In genomic region chr13:43171020-43171710, GRCm38 (mm10) we compare ENCODE assay signal across 8 mouse cellular contexts. TPM values are rescaled to one million over a fixed set of nuclear protein-coding genes. Genes with fewer than 3 reads are reported as not detected.
DNase-seq lines count a peak whose midpoint lies in the region; ATAC-seq and TF ChIP-seq lines count a peak whose summit lies in the region.

TSS of gene Tbc1d7 (minus strand) at chr13:43171501.

- H3K36me3 ChIP-seq in embryonic facial prominence, embryonic 15.5 days: 0 out of 2 replicates have a peak, but pooled peaks cover 16% of the 10 kb centered on the region
- H3K36me3 ChIP-seq in limb, embryonic 14.5 days (ENCODE audit: control insufficient read depth, insufficient read depth, low read length): peaks cover 9% of the 10 kb centered on the region
- no peaks in the 10 kb centered on the region for H3K36me3 ChIP-seq in midbrain, postnatal 0 days (ENCODE audit: insufficient read depth, low read length)

- peak within 1 kb of the TSS; percentile 44 for H3K27ac ChIP-seq in bone marrow, adult 2 months (ENCODE audit: control insufficient read depth, insufficient read depth, low read depth, low read length, poor library complexity)
- H3K27ac ChIP-seq in embryonic facial prominence, embryonic 15.5 days (replicated peaks): peak within 1 kb of the TSS; percentile 79
- peak within 1 kb of the TSS; percentile 61 for H3K27ac ChIP-seq in limb, embryonic 14.5 days (replicated peaks; ENCODE audit: low read depth, low read length)
- H3K27ac ChIP-seq in midbrain, postnatal 0 days (ENCODE audit: low read depth, low read length): peak within 1 kb of the TSS; percentile 82

- no peaks in the 10 kb centered on the region for H3K4me1 ChIP-seq in bone marrow, adult 2 months (ENCODE audit: control insufficient read depth, insufficient read depth, low read length)
- peaks cover 10% of the 10 kb centered on the region for H3K4me1 ChIP-seq in embryonic facial prominence, embryonic 15.5 days
- no peaks in the 10 kb centered on the region for H3K4me1 ChIP-seq in limb, embryonic 14.5 days (ENCODE audit: control insufficient read depth, insufficient read depth, low read length)
- H3K4me1 ChIP-seq in midbrain, postnatal 0 days (ENCODE audit: insufficient read depth, low read length): peaks cover 2% of the 10 kb centered on the region; the same call in 1 of the 2 replicates

- peak; percentile 93 for ATAC-seq in embryonic facial prominence, embryonic 15.5 days (ENCODE audit: insufficient number of reproducible peaks, low FRiP score, low TSS enrichment, low read depth)
- ATAC-seq in limb, embryonic 14.5 days (ENCODE audit: low FRiP score, low read depth): peak; percentile 94
- ATAC-seq in midbrain, postnatal 0 days (ENCODE audit: low FRiP score): peak; percentile 92

- TF ChIP-seq POLR2A in bone marrow, adult 2 months (IDR thresholded peaks at IDR 0.05; ENCODE audit: borderline replicate concordance, control insufficient read depth, low read depth, low read length): peak; percentile 82
- TF ChIP-seq POLR2A in limb, embryonic 14.5 days (IDR thresholded peaks at IDR 0.05; ENCODE audit: borderline replicate concordance, extremely low read depth, insufficient read depth, insufficient read length): peak; percentile 58; the same call in 1 of the 2 replicates

- peak within 1 kb of the TSS; percentile 59 for H3K9ac ChIP-seq in embryonic facial prominence, embryonic 15.5 days
- peak within 1 kb of the TSS; percentile 68 for H3K9ac ChIP-seq in limb, embryonic 14.5 days (ENCODE audit: low read depth, low read length, severe bottlenecking)
- H3K9ac ChIP-seq in midbrain, postnatal 0 days (replicated peaks; ENCODE audit: low read length, poor library complexity, severe bottlenecking): peak within 1 kb of the TSS; percentile 77

- H3K27me3 ChIP-seq in embryonic facial prominence, embryonic 15.5 days: no peaks in the 10 kb centered on the region
- H3K27me3 ChIP-seq in limb, embryonic 14.5 days (ENCODE audit: control insufficient read depth, insufficient read depth, low read length): no peaks in the 10 kb centered on the region
- H3K27me3 ChIP-seq in midbrain, postnatal 0 days (ENCODE audit: insufficient read depth, low read length): no peaks in the 10 kb centered on the region

- H3K4me2 ChIP-seq in embryonic facial prominence, embryonic 15.5 days (replicated peaks): peak within 1 kb of the TSS; percentile 74
- H3K4me2 ChIP-seq in limb, embryonic 14.5 days (replicated peaks; ENCODE audit: low read depth, low read length, severe bottlenecking): peak within 1 kb of the TSS; percentile 56
- H3K4me2 ChIP-seq in midbrain, postnatal 0 days (ENCODE audit: low read depth, low read length, poor library complexity, severe bottlenecking): peak within 1 kb of the TSS; percentile 69

- WGBS in bone marrow, adult 2 months: 1% methylated on average over 48 of the region's 48 CpGs
- WGBS in embryonic facial prominence, embryonic 15.5 days: under 1% methylated on average over 48 of the region's 48 CpGs
- WGBS in limb, embryonic 14.5 days: 2% methylated on average over 48 of the region's 48 CpGs
- WGBS in midbrain, postnatal 0 days: 1% methylated on average over 48 of the region's 48 CpGs

- DNase-seq in 416B (ENCODE audit: low read depth): peak; percentile 96
- DNase-seq in heart, adult 8-10 months (ENCODE audit: low spot score): peak; percentile 98
- peak; percentile 98 for DNase-seq in kidney, adult 9 months
- DNase-seq in limb, embryonic 14.5 days (ENCODE audit: low spot score): peak; percentile 93
- DNase-seq in midbrain, postnatal 0 days (ENCODE audit: low spot score): peak; percentile 98
- peak; percentile 96 to 99 for DNase-seq in spleen, postnatal 14 days (ENCODE audit: low spot score in 2 of 2)

- no peak for TF ChIP-seq CTCF in bone marrow, adult 2 months (IDR thresholded peaks at IDR 0.05; ENCODE audit: control insufficient read depth, insufficient read depth, low read length)
- peak; percentile 35; the same call in 1 of the 2 replicates for TF ChIP-seq CTCF in midbrain, postnatal 0 days (IDR thresholded peaks at IDR 0.05)

- peak within 1 kb of the TSS; percentile 89 for H3K4me3 ChIP-seq in bone marrow, adult 2 months (replicated peaks; ENCODE audit: control insufficient read depth, low read depth, low read length)
- H3K4me3 ChIP-seq in embryonic facial prominence, embryonic 15.5 days (replicated peaks): peak within 1 kb of the TSS; percentile 76
- H3K4me3 ChIP-seq in limb, embryonic 14.5 days (replicated peaks; ENCODE audit: low read length): peak within 1 kb of the TSS; percentile 49
- H3K4me3 ChIP-seq in midbrain, postnatal 0 days (ENCODE audit: low read depth, low read length): peak within 1 kb of the TSS; percentile 51

- no peaks in the 10 kb centered on the region for H3K9me3 ChIP-seq in embryonic facial prominence, embryonic 15.5 days (replicated peaks)
- no peaks in the 10 kb centered on the region for H3K9me3 ChIP-seq in limb, embryonic 14.5 days (ENCODE audit: control insufficient read depth, low read length)
- no peaks in the 10 kb centered on the region for H3K9me3 ChIP-seq in midbrain, postnatal 0 days (ENCODE audit: low read length)

RNA-seq across cellular contexts. Expression of gene Tbc1d7, which starts in this region (rescaled TPM):
- 2.6 and 11.1 TPM in 2 replicates for polyA plus RNA-seq in bone marrow, adult 2 months (2011; ENCODE audit: insufficient read depth, insufficient read length, low replicate concordance, missing spikeins)
- polyA plus RNA-seq in embryonic facial prominence, embryonic 15.5 days (2015; fragmentation: Nextera tagmentation; extraction: Ambion mirVana): 41.3 and 41.4 TPM in 2 replicates
- 10 to 100 TPM; 30.4 to 34.8 (median 33.0) TPM for total RNA-seq in heart, adult 8-10 months (2022)
- polyA plus RNA-seq in limb, embryonic 14.5 days (2012; rRNA removed): 28.6 and 31.6 TPM in 2 replicates
- polyA plus RNA-seq in limb, embryonic 14.5 days (2014; fragmentation: Nextera tagmentation; extraction: Ambion mirVana): 52.4 and 57.0 TPM in 2 replicates
- 30.8 and 48.9 TPM in 2 replicates for total RNA-seq in midbrain, postnatal 0 days (2014; rRNA removed)
- polyA plus RNA-seq in midbrain, postnatal 0 days (2015; fragmentation: Nextera tagmentation; extraction: Ambion mirVana): 85.9 and 94.3 TPM in 2 replicates

Comparison
In these comparisons a context has a peak if more than half of its experiments do, and no peak if none do; other contexts are left out.
1. Peak in every context shown above with its lines: DNase-seq, ATAC-seq, H3K4me3 ChIP-seq and H3K27ac ChIP-seq.